Mouse (Mus musculus): ENCODE measurements around the gene Myl7.
A peak's percentile ranks its signal among the peaks of the same experiment; 100 is the strongest.
"Not testable (repeated sequence)": the region's sequence is repeated elsewhere in the genome, so short reads cannot be mapped to it uniquely, and the experiment has no call there.

Myl7 gene

GRCm38 (mm10) chr11:5898531-5898930, at the start of gene Myl7:
Gene Myl7 (minus strand): TSS chr11:5898782.
- no peak for DNase-seq (ENCODE audit: low spot score in 2 of 2)

GRCm38 (mm10) chr11:5947796-5948195, 49.2 kb upstream of the Myl7 start:
- no peak for DNase-seq (ENCODE audit: low spot score in 2 of 2)

- no peak for DNase-seq (ENCODE audit: low spot score in 2 of 2)
These were observed 46.5 kb upstream of the Myl7 start for GRCm38 (mm10) chr11:5945096-5945495.

- no peak for DNase-seq (ENCODE audit: low spot score in 2 of 2)
These were observed 44.4 kb upstream of the Myl7 start for GRCm38 (mm10) chr11:5942966-5943365.

- not testable (repeated sequence) for DNase-seq (ENCODE audit: low spot score in 2 of 2)
These were observed 35.9 kb upstream of the Myl7 start for GRCm38 (mm10) chr11:5934531-5934930.

GRCm38 (mm10) chr11:5931947-5932346, 33.4 kb upstream of the Myl7 start:
- not testable (repeated sequence) for DNase-seq (ENCODE audit: low spot score in 2 of 2)

DNA sequence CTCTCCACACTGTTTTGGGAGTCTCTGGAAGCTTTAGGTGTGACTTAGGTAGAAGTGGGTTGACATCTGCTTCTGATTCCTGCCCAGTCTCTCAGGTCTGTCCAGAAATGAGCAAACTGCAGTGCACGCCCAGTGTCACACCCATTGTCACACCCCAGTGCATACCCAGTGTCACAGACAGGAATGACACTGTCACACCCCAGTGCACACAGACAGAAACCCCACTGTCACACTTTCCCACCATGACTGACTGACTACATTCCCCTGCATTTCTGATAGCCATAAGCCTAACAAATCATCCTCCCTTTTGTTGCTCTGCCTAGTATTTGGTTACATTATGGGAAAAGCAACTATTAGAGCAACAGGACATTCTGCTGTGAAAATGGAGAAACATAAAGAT, 32.0 kb upstream of the Myl7 start:
- DNase-seq (ENCODE audit: low spot score in 2 of 2) = no peak

- DNase-seq (ENCODE audit: low spot score in 2 of 2) = no peak
These were observed 28.2 kb upstream of the Myl7 start for GRCm38 (mm10) chr11:5926696-5927220.

- no peak for DNase-seq (ENCODE audit: low spot score in 2 of 2)
These were observed 26.1 kb upstream of the Myl7 start for GRCm38 (mm10) chr11:5924699-5925098.

- DNase-seq (ENCODE audit: low spot score in 2 of 2) = no peak
These were observed 21.9 kb upstream of the Myl7 start for GRCm38 (mm10) chr11:5920323-5920960.

GRCm38 (mm10) chr11:5919606-5920005, 21.0 kb upstream of the Myl7 start:
- no peak for DNase-seq (ENCODE audit: low spot score in 2 of 2)

DNA sequence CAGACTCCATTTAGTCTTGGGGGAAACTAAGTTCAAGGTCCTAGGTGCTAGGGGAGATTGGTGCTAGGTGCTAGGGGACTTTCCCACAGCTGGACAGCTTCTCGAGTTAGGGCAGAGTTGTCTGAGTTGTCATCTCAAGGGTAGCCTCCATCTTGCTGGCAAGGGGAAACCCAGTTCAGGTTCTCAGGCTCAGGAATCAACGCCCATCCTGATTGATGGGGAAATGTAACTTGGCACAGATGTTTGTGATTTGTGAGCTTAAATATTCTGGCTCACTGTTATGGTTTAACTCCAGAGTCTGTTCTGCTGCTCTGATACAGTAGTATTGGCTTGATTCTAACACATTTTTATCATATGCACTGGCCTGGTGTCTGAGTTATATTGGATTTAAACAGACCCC, 19.5 kb upstream of the Myl7 start:
- DNase-seq (ENCODE audit: low spot score in 2 of 2) = no peak

- DNase-seq (ENCODE audit: low spot score in 2 of 2) = peak in 1 of 2 experiments; percentile 44
These were observed 17.6 kb upstream of the Myl7 start for GRCm38 (mm10) chr11:5916178-5916548.

DNA sequence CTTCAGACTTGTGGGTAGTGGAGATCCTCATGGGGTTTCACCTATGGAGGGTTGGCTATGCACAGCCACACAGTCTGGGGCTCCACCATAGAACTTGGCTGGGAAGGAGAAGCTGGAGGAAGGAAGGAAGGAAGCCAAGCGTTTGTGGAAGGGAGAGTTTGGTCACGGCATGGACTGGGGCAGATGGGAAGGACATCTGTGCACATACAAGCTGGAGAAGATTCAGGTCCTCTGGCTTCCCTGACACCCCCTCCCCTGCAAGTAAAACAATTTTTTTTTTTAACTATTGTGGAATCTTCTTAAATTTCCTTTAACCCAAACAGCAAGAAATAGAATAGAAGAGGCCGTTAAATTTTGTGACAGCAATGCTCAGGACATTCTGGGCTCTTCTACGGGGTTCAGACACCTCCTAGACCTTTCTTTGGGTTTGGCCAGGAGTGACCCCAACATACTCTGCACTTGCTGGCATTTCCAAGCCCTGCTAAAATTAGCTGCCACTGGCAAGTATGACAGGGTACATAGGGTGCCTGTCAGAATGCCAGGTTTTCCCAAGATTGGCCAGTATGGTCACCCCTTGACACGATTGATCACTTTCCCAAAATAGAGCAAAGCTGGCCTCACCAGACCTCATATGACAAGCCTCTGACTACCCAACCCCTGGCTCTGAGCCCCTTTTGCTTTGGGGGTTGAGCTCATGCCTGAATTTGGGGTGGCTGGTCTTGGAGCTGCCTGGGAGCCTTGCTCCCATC, 17.0 kb upstream of the Myl7 start:
- peak; percentile 56 to 77 for DNase-seq (ENCODE audit: low spot score in 2 of 2)

DNA sequence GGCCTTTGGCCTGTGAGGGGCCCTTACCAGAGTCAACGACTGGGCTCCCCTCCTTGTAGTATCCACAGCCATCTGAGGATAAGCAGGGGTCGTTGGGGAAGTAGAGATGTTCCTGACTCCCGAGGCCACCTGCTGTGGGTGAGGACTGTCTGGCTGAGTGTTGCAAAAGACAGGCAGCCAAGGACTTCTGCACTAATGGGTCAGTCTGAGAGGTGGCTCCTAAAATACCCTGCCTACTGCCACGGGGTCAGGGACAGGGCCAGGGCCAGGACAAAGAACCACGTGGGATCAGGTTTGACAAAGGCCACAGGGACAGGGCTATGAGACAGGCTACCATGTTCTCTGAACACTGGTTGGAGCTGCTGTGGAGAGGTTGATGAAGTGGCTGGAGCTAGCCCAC, 16.4 kb upstream of the Myl7 start:
- DNase-seq (ENCODE audit: low spot score in 2 of 2) = peak in 1 of 2 experiments; percentile 27

DNA sequence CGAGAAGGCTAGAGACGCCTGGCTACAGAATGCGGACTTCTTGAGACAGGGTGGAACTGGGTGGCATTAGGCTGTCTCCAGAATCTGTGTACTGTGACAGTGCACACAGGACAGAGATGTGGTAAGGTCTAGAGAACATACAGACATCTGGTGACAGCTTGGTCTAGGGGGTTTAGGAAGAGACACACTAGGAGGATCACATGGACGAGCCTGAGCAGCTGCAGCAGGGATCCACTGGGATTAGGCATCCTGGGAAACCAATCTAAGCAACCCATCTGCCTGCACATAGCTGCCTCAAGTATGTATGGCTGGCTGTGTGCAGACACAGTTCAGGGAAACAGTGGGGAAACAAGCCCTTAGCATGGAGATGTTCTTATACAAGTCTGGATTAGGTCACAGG, 15.4 kb upstream of the Myl7 start:
- no peak for DNase-seq (ENCODE audit: low spot score in 2 of 2)

DNA sequence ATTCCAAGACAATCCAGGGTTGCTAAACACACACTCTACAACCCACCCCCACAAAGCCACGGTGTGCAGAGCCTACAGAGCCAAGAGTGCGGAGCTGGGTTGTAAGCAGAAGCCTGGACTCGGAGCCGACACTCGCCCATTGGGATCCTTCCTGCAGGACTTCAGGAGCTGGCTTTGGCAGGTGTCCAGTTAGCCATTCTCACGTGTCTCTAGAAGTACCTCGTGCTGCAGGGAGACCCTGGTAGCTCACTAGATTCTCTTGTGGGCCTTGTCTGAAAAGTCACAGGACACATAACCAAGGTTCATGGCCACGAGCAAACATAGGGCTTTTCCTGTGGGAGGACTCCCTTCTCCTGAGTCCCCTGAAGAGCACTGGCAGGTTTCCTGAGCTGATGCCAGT, 14.7 kb upstream of the Myl7 start:
- no peak for DNase-seq (ENCODE audit: low spot score in 2 of 2)

GRCm38 (mm10) chr11:5912635-5913034, 14.1 kb upstream of the Myl7 start:
- DNase-seq (ENCODE audit: low spot score in 2 of 2) = peak in 1 of 2 experiments; percentile 47

DNA sequence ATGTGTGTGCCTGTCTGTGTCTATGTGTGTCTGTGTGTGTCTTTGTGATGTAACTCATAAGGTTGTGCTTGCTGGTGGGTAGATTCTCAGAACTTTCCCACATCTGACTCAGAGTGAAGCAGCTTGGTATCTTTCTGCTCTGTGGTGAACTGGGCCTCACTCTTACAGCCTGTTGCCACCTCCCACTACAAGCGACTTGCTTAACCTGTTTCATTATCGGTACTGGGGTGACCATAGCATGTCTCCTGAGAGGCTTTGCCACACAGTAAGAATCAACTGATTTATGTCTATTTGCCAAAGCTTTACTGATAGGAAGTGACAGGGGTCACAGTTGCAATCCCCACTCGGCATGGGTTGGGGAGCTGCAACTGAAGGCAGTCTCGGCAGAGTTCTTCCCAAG, 10.1 kb upstream of the Myl7 start:
- no peak for DNase-seq (ENCODE audit: low spot score in 2 of 2)

DNA sequence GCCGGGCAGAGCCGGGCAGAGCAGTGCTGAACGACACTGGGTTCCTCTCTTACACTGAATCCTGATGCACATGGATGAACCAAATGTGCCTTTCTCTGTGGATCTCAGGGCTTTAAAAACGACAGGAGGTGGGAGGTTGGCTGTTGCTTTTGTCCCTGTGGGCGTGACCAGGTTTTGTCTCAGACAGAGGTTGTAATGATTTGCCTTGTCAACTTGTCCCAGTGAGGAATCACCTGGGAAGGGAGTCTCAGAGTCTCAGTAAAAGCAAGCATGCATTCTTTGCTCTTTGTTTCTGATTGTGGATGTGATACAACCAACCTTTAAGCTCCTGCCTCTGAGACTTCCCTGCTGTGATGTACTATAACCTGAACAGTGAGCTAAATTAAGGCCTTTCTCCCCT, 8.5 kb upstream of the Myl7 start:
- no peak for DNase-seq (ENCODE audit: low spot score in 2 of 2)

- no peak for DNase-seq (ENCODE audit: low spot score in 2 of 2)
These were observed 7.4 kb upstream of the Myl7 start for GRCm38 (mm10) chr11:5905778-5906518.

GRCm38 (mm10) chr11:5904871-5905270, 6.3 kb upstream of the Myl7 start:
- DNase-seq (ENCODE audit: low spot score in 2 of 2) = no peak

GRCm38 (mm10) chr11:5904357-5904756, 5.8 kb upstream of the Myl7 start:
- no peak for DNase-seq (ENCODE audit: low spot score in 2 of 2)

Measured in heart, adult 9 months (tissue).